Mouse (Mus musculus): ENCODE measurements around the gene Epo. TPM values are rescaled to one million over a fixed set of nuclear protein-coding genes. Genes with fewer than 3 reads are reported as not detected.

Gene Epo
- total RNA-seq, 2 experiments from 2014 or later = not detected

Small RNAs within 50 kb of the gene (microRNA-seq; reads per million reads assigned to microRNA genes)
- gene Mir6418 = 0.81 to 1.7 reads per million in 2 experiments

Other genes starting within 250 kb of the Epo start
- gene Ache, start 245.7 kb downstream of the Epo start, total RNA-seq (2021) = 1 to 10 TPM; 2.7 to 3.9 TPM
- gene Ufsp1, start 238.6 kb downstream of the Epo start, total RNA-seq (2021) = 1 to 10 TPM; 6.7 to 8.5 TPM
- gene Srrt, start 225.6 kb downstream of the Epo start, total RNA-seq (2021) = 10 to 100 TPM; 84.2 to 84.8 TPM
- 10 to 100 TPM; 14.2 to 14.3 TPM for gene Trip6, start 218.8 kb downstream of the Epo start, total RNA-seq (2021)
- 1 to 10 TPM; 3.8 to 5.4 TPM for gene Slc12a9, start 199.6 kb downstream of the Epo start, total RNA-seq (2021)
- gene Ephb4, start 183.1 kb downstream of the Epo start, total RNA-seq (2021) = 10 to 100 TPM; 77.5 to 83.7 TPM
- under 1 TPM; 0.02 TPM for gene Zan, start 56.2 kb downstream of the Epo start, total RNA-seq (2021)
- 10 to 100 TPM; 12.5 to 16.9 TPM for gene Pop7, start 30.7 kb downstream of the Epo start, total RNA-seq (2021)
- gene Gigyf1, start 14.7 kb downstream of the Epo start, total RNA-seq (2021) = 10 to 100 TPM; 28.3 to 33.8 TPM
- 100 to 1,000 TPM; 322 to 323 TPM for gene Gnb2, start 268 bp upstream of the Epo start, total RNA-seq (2021)
- gene Actl6b, start 20.3 kb upstream of the Epo start, total RNA-seq (2021) = not detected
- gene Tfr2, start 36.6 kb upstream of the Epo start, total RNA-seq (2021) = not detected
- 10 to 100 TPM; 22.0 to 22.3 TPM for gene Mospd3, start 67.8 kb upstream of the Epo start, total RNA-seq (2021)
- gene Pcolce, start 80.5 kb upstream of the Epo start, total RNA-seq (2021) = 100 to 1,000 TPM; 101 to 107 TPM
- gene Fbxo24, start 95.8 kb upstream of the Epo start, total RNA-seq (2021) = under 1 TPM; 0.27 to 0.43 TPM
- 10 to 100 TPM; 22.6 to 23.0 TPM for gene Lrch4, start 95.9 kb upstream of the Epo start, total RNA-seq (2021)
- gene Gm20605, start 95.9 kb upstream of the Epo start, total RNA-seq (2021) = 1 to 10 TPM; 6.6 to 8.5 TPM
- gene Sap25, start 108.1 kb upstream of the Epo start, total RNA-seq (2021) = 1 to 10 TPM; 4.2 to 4.4 TPM
- under 1 TPM; 0.15 to 0.57 TPM for gene Irs3, start 112.5 kb upstream of the Epo start, total RNA-seq (2021)
- gene Agfg2, start 151.5 kb upstream of the Epo start, total RNA-seq (2021) = 10 to 100 TPM; 13.0 to 13.9 TPM
- 1 to 10 TPM; 1.4 to 1.8 TPM for gene Nyap1, start 208.4 kb upstream of the Epo start, total RNA-seq (2021)
- gene Tsc22d4, start 212.5 kb upstream of the Epo start, total RNA-seq (2021) = 100 to 1,000 TPM; 287 to 312 TPM
- 10 to 100 TPM; 13.9 to 14.0 TPM for gene Ppp1r35, start 245.6 kb upstream of the Epo start, total RNA-seq (2021)

All from heart, postnatal 14 days (tissue).